Mouse (Mus musculus): Measurements from ENCODE around the gene Calhm2.
A peak's percentile ranks its signal among the peaks of the same experiment; 100 is the strongest.

Gene Calhm2

GRCm38 (mm10) chr19:47067924-47068611, 70.0 kb downstream of the Calhm2 start:
- peak; percentile 67 for DNase-seq (ENCODE audit: low read depth, low spot score)

GRCm38 (mm10) chr19:47067096-47067882, 70.8 kb downstream of the Calhm2 start, which contains the start of gene Taf5:
TSS of gene Taf5 (plus strand) at chr19:47067746.
- DNase-seq (ENCODE audit: low read depth, low spot score): peak; percentile 95

GRCm38 (mm10) chr19:47065860-47066259, 72.2 kb downstream of the Calhm2 start:
- no peak for DNase-seq (ENCODE audit: low read depth, low spot score)

- no peak for DNase-seq (ENCODE audit: low read depth, low spot score)
Observed at GRCm38 (mm10) chr19:47057684-47058083, 80.4 kb downstream of the Calhm2 start.
